20 mouse cellular contexts compared by ENCODE assay signal in genomic region chr4:134379510-134379909, GRCm38 (mm10). TPM values are rescaled to one million over a fixed set of nuclear protein-coding genes. Genes with fewer than 3 reads are reported as not detected.
"Had no signal": no experiment of that assay in that cellular context is flagged by ENCODE, and none has a peak within 500 bp of the region (broad histone marks: within the 10 kb centered on the region; RNA-seq: fewer than 3 reads in every experiment).

No protein-coding gene starts in this region.

- H3K4me1 ChIP-seq: midbrain, embryonic 12.5 days; neural tube, embryonic 15.5 days had no signal

- DNase-seq: lung, adult 18-20 months; lung, embryonic 14.5 days; lung, postnatal 10 days; lung, postnatal 4 days; midbrain, embryonic 14.5 days; retina, postnatal 1 day; right cerebral cortex, adult 18-20 months; right cerebral cortex, postnatal 25 days; right cerebral cortex, postnatal 4 days; thymus, adult 2 months; thymus, postnatal 25 days had no signal

- H3K27ac ChIP-seq: midbrain, embryonic 10.5 days; midbrain, embryonic 12.5 days; neural tube, embryonic 13.5 days; neural tube, embryonic 15.5 days; stomach, embryonic 15.5 days; stomach, postnatal 0 days had no signal

- H3K27me3 ChIP-seq: neural tube, embryonic 13.5 days; neural tube, embryonic 15.5 days; stomach, embryonic 15.5 days had no signal

- H3K9me3 ChIP-seq: midbrain, embryonic 10.5 days; midbrain, embryonic 12.5 days; neural tube, embryonic 13.5 days; neural tube, embryonic 15.5 days; stomach, embryonic 15.5 days had no signal

- H3K36me3 ChIP-seq: midbrain, embryonic 10.5 days; midbrain, embryonic 12.5 days; neural tube, embryonic 13.5 days; neural tube, embryonic 15.5 days; stomach, embryonic 15.5 days had no signal

- H3K4me3 ChIP-seq: midbrain, embryonic 10.5 days; midbrain, embryonic 12.5 days; myocyte; neural tube, embryonic 13.5 days; neural tube, embryonic 15.5 days; stomach, embryonic 15.5 days had no signal

- H3K9ac ChIP-seq: lung, embryonic 14.5 days; midbrain, embryonic 12.5 days; neural tube, embryonic 13.5 days; neural tube, embryonic 15.5 days; stomach, embryonic 15.5 days had no signal

RNA-seq across cellular contexts. Expression of gene Extl1, which starts 4.1 kb away (rescaled TPM):
- total RNA-seq: megakaryocyte-erythroid progenitor cell, adult 5-6 weeks had no signal

RNA-seq across cellular contexts. Expression of gene Slc30a2, which starts 36.5 kb away (rescaled TPM):
- total RNA-seq: megakaryocyte-erythroid progenitor cell, adult 5-6 weeks had no signal
- polyA plus RNA-seq: midbrain, embryonic 14.5 days; neural tube, embryonic 11.5 days had no signal
